Mouse (Mus musculus): ENCODE measurements around the gene Prss46. TPM values are rescaled to one million over a fixed set of nuclear protein-coding genes. Genes with fewer than 3 reads are reported as not detected.

The Prss46 gene
- total and polyA plus RNA-seq, 3 experiments: not detected

GRCm38 (mm10) chr9:110877888-110878287, 33.6 kb downstream of the Prss46 start:
- Histone ChIP-seq H3K9ac (ENCODE audit: low read depth, low read length) (no peak overlapping the region), H3K79me2 (replicated peaks; ENCODE audit: control insufficient read depth, insufficient read depth, low read length) (no peaks in the 10 kb centered on the region), H3K4me1 (ENCODE audit: control insufficient read depth, insufficient read depth, low read length) (peaks cover 18% of the 10 kb centered on the region), H3K4me3 (no peak overlapping the region), H3K27ac (peak overlapping the region; percentile 47), H3K27me3 (ENCODE audit: control insufficient read depth, insufficient read depth, low read length) (no peaks in the 10 kb centered on the region), H3K36me3 (ENCODE audit: control insufficient read depth, insufficient read depth, low read length) (no peaks in the 10 kb centered on the region)
- 38% methylated on average over 5 of the region's 5 CpGs for WGBS
- peak; percentile 81 to 89 for DNase-seq
- intact Hi-C loops (cut with DNase I): no loop called here
- TF ChIP-seq POLR2A (IDR thresholded peaks at IDR 0.05; ENCODE audit: insufficient read depth, low read depth, low read length) (peak; percentile 59), CTCF (IDR thresholded peaks at IDR 0.05) (no peak), EP300 (IDR thresholded peaks at IDR 0.05; ENCODE audit: insufficient read depth, low read depth, low read length) (peak; percentile 89)

GRCm38 (mm10) chr9:110879191-110879920, 35.0 kb downstream of the Prss46 start, which contains the start of gene Als2cl:
Gene Als2cl (plus strand): TSS chr9:110879870.
- peak within 1 kb of the TSS; percentile 90 for H3K4me3 ChIP-seq
- WGBS: 16% methylated on average over 12 of the region's 12 CpGs
- peak within 1 kb of the TSS; percentile 98 for H3K27ac ChIP-seq
- no peaks in the 10 kb centered on the region for H3K79me2 ChIP-seq (replicated peaks; ENCODE audit: control insufficient read depth, insufficient read depth, low read length)
- no peaks in the 10 kb centered on the region for H3K27me3 ChIP-seq (ENCODE audit: control insufficient read depth, insufficient read depth, low read length)
- peaks cover 18% of the 10 kb centered on the region for H3K4me1 ChIP-seq (ENCODE audit: control insufficient read depth, insufficient read depth, low read length)
- H3K36me3 ChIP-seq (ENCODE audit: control insufficient read depth, insufficient read depth, low read length): no peaks in the 10 kb centered on the region
- TF ChIP-seq POLR2A (IDR thresholded peaks at IDR 0.05; ENCODE audit: insufficient read depth, low read depth, low read length): no peak
- TF ChIP-seq EP300 (IDR thresholded peaks at IDR 0.05; ENCODE audit: insufficient read depth, low read depth, low read length): no peak
- TF ChIP-seq CTCF (IDR thresholded peaks at IDR 0.05): no peak
- peak within 1 kb of the TSS; percentile 80 for H3K9ac ChIP-seq (ENCODE audit: low read depth, low read length)
- peak; percentile 52 to 64 for DNase-seq
- intact Hi-C loops (cut with DNase I): no loop called here

GRCm38 (mm10) chr9:110879998-110880561, 35.8 kb downstream of the Prss46 start, which contains the start of gene Tmie:
Gene Tmie (minus strand): TSS chr9:110880113.
- under 1% methylated on average over 57 of the region's 57 CpGs for whole genome bisulfite sequencing
- H3K27me3 ChIP-seq (ENCODE audit: control insufficient read depth, insufficient read depth, low read length): no peaks in the 10 kb centered on the region
- peak within 1 kb of the TSS; percentile 90 for H3K4me3 ChIP-seq
- H3K9ac ChIP-seq (ENCODE audit: low read depth, low read length): peak within 1 kb of the TSS; percentile 80
- DNase-seq: peak; percentile 90 to 91
- H3K79me2 ChIP-seq (replicated peaks; ENCODE audit: control insufficient read depth, insufficient read depth, low read length): no peaks in the 10 kb centered on the region
- TF ChIP-seq POLR2A (IDR thresholded peaks at IDR 0.05; ENCODE audit: insufficient read depth, low read depth, low read length): peak; percentile 95
- peak; percentile 53; the same call in 1 of the 2 replicates for TF ChIP-seq EP300 (IDR thresholded peaks at IDR 0.05; ENCODE audit: insufficient read depth, low read depth, low read length)
- TF ChIP-seq CTCF (IDR thresholded peaks at IDR 0.05): peak; percentile 25
- intact Hi-C loops (cut with DNase I): loop anchor here (2.0 kb wide), 2 partner anchors 41 to 111 kb away; partner anchors contain the start of gene Rtp3
- no peaks in the 10 kb centered on the region for H3K36me3 ChIP-seq (ENCODE audit: control insufficient read depth, insufficient read depth, low read length)
- peak within 1 kb of the TSS; percentile 98 for H3K27ac ChIP-seq
- H3K4me1 ChIP-seq (ENCODE audit: control insufficient read depth, insufficient read depth, low read length): peaks cover 18% of the 10 kb centered on the region

- intact Hi-C loops (cut with DNase I): loop anchor here (2.0 kb wide), 2 partner anchors 40 to 110 kb away; partner anchors contain the start of gene Rtp3
- DNase-seq: no peak
- Histone ChIP-seq H3K4me3 (peak overlapping the region; percentile 90), H3K4me1 (ENCODE audit: control insufficient read depth, insufficient read depth, low read length) (peaks cover 18% of the 10 kb centered on the region), H3K27me3 (ENCODE audit: control insufficient read depth, insufficient read depth, low read length) (no peaks in the 10 kb centered on the region), H3K9ac (ENCODE audit: low read depth, low read length) (peak overlapping the region; percentile 70), H3K36me3 (ENCODE audit: control insufficient read depth, insufficient read depth, low read length) (no peaks in the 10 kb centered on the region), H3K27ac (peak overlapping the region; percentile 98), H3K79me2 (replicated peaks; ENCODE audit: control insufficient read depth, insufficient read depth, low read length) (no peaks in the 10 kb centered on the region)
- WGBS: 41% methylated on average over 4 of the region's 4 CpGs
- TF ChIP-seq POLR2A (IDR thresholded peaks at IDR 0.05; ENCODE audit: insufficient read depth, low read depth, low read length) (no peak), EP300 (IDR thresholded peaks at IDR 0.05; ENCODE audit: insufficient read depth, low read depth, low read length) (no peak), CTCF (IDR thresholded peaks at IDR 0.05) (no peak)
These were observed 36.5 kb downstream of the Prss46 start for GRCm38 (mm10) chr9:110880772-110881171.

GRCm38 (mm10) chr9:110881953-110882352, 37.6 kb downstream of the Prss46 start:
- DNase-seq: peak; percentile 68 to 75
- Histone ChIP-seq H3K27me3 (ENCODE audit: control insufficient read depth, insufficient read depth, low read length) (no peaks in the 10 kb centered on the region), H3K27ac (peak overlapping the region; percentile 98), H3K36me3 (ENCODE audit: control insufficient read depth, insufficient read depth, low read length) (no peaks in the 10 kb centered on the region), H3K79me2 (replicated peaks; ENCODE audit: control insufficient read depth, insufficient read depth, low read length) (no peaks in the 10 kb centered on the region), H3K4me1 (ENCODE audit: control insufficient read depth, insufficient read depth, low read length) (peaks cover 16% of the 10 kb centered on the region), H3K9ac (ENCODE audit: low read depth, low read length) (peak overlapping the region; percentile 3; the same call in 1 of the 2 replicates), H3K4me3 (peak overlapping the region; percentile 90)
- TF ChIP-seq CTCF (IDR thresholded peaks at IDR 0.05): no peak
- TF ChIP-seq EP300 (IDR thresholded peaks at IDR 0.05; ENCODE audit: insufficient read depth, low read depth, low read length): peak; percentile 81
- TF ChIP-seq POLR2A (IDR thresholded peaks at IDR 0.05; ENCODE audit: insufficient read depth, low read depth, low read length): 0 out of 2 replicates have a peak, but pooled peaks have one; percentile 51
- intact Hi-C loops (cut with DNase I): loop anchor here (2.0 kb wide), 2 partner anchors 39 to 109 kb away; partner anchors contain the start of gene Rtp3
- 55% methylated on average over 7 of the region's 7 CpGs for WGBS

Measured in heart, adult 2 months (tissue).